Mouse (Mus musculus) A20 (cell line): ENCODE data around the gene Snap91.

ENCODE experiments used
- DNase-seq: peaks from one replicate; pipeline ENCODE4 v3.0.0-alpha.2; 2011; ENCODE audit warnings: low read depth, low spot score

The Snap91 gene

DNA sequence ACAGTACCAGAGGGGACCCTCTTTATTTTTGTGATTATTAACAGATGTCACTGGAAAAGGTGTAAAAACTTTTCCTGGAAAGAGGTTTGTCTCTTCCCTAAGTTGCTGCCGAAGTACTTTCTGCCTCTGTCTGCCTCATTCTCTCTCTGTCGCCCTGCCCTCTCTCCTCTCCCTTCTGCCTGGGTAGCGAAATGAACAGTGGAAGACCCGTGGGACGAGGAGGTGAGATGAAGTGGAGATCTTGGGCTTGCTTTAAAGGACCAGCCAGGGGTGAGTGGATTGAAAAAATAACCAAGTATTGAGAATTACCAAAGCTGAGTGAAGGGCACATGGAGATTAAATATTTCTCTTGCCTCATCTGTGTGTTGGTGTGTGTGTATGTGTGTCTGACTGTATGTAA is 136.4 kb downstream of the Snap91 start:
- DNase-seq, result no peak

DNA sequence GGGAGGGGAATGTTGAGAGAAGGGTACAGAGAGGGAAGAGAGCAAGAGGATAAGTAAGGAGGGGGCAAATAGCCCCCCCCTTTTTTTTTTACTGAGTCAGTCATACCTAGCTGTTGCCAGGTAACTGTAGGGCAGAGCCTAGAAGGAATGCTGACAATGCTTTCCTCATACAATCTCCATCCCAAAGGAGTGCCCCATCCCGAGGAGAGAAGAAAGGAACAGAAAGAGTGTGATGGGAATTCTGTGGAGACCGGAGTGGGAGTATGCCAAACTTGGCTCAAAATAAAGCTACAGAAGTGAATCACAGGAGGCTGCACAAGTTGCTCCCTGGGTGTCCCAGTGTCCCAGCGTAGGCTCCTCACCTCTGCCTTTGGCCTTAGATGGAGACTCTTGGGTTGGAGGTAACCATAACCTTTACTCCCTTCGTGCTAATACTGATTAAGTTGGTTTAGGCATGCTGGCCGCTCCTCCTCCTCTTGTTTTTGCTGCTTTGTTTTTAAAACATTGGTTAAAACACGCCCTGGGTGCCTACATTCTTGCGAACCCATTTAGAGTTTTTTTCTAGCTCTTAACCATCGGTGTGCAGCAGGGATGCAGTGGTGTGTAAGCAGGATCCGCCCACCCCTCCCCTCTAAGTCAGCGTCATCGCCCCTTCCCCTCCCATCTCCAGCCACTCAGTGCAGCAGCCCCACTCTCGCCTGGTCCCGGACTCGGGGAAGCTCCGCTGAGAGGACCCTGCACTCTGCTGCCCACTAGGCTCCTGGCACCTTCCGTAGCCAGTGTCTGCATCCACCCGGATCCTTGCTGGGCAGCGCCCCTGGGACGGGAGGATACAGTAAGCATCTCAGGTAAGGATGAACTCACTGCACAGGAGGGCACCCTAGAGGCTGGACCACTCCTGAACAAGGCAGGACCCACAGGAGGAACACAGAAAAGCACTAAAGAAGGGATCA is 137.2 kb downstream of the Snap91 start, which contains the start of gene Prss35:
Gene Prss35 (plus strand): TSS at position 691 of the 953 bp plus-strand sequence.
- no peak for DNase-seq

DNA sequence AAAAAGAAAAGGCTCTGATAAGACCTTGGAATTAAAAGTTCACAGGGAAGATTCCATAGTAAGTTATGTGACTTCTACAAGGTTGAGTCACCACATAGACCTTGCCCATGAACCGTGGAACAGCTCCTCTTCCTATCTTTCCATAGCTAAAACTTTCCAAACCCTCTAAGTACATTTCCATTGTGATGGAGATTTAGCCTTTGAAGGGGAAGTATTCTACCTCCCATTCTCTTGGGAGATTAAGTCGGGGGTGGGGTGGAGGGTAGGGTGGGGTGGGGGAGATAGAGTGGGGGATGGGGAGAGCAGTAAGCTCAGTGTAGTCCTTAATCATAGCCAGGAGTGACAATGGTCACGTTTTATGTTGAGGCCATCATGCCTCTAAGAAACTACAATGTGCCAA is 140.5 kb downstream of the Snap91 start:
- DNase-seq, result no peak

DNA sequence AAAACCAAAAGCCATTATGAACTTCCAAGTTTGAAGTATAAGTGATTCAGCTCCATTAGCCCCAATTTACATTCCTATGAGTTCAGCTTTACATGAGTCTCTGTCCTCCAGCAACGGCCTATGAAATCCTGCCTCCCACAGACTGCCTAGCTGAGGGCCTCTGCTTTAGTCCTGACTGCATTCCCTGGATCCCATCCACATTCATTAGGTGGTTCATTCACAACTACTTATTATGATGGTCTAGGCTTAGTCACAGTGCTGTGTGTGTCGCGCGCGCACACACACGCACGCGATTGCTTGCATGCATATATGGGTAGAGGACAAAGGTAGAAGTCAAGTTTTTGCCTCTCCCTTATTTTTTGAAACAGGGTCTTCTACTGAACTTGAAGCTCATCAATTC is 141.7 kb downstream of the Snap91 start:
- no peak for DNase-seq

DNA sequence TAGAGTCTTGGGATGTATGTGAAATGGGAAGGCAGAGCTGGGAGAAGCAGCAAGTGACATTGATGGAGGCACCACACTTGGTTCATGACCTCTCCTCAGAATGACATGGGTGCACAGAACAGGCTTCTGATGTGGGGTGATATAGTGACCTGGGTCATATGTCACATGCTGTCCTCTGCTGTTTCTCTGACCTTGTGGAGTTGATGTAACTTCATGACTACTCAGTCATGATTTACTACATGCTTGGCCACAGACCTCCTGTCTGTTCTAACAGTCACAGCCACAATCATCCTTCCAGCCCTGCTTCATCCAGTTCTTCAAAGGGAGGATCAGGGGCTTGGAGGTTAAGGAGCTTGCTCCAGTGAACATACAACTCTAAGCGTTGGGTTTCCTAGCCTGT is 142.4 kb downstream of the Snap91 start:
- no peak for DNase-seq

DNA sequence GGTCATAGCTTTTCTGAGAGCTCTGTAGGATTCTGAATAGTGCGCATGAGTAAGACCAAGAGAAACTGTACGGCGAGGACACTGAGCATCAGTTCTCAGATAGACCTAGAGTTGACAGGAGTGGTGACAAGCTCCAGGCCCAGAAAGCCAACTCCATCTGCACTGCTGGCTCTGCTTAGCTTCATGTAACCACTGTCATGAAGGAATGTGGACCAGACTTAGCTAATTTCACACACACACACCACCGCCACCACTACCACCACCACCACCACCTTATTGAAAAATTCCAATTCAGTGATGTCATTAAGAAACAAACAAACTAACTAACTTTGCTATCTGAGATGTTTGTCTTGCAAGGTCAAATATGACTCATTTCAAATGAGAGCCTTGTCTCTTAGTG is 143.5 kb downstream of the Snap91 start:
- no peak for DNase-seq

DNA sequence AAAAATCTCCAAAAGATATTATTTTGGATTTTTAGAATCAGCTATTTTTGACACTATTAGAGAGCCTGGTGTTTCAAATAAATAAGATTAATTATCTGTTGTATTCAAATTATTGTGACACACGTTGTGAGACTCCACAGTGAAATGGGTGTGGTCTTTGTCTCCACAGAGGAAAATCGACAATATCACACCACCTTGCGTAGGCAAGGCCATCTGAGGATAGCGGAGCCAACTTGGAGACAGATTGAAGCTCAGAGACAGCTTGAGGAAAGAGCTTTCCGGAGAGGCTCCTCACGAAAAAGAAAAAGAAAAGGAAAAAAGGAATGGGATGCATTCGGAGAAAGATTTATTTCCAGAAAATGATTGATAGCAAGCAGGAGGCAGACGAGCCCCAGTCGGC is 145.7 kb downstream of the Snap91 start:
- no peak for DNase-seq

DNA sequence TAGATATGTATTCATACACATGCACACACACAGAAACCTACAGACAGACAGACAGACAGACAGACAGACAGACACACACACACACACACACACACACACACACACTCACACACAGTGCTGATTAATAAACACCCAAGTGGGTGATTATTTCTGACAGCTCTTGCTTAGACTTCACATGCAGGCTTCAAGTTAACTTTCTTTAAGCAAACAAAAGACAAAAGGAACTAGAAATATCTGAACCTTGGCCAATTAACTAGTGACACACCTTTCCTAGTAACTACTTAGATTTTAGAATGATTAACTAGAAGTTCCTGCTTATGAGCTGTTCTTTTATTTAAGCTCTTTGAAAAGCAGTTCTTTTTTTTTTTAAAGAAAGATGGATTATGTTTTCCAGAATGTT is 146.1 kb downstream of the Snap91 start:
- DNase-seq, result no peak

DNA sequence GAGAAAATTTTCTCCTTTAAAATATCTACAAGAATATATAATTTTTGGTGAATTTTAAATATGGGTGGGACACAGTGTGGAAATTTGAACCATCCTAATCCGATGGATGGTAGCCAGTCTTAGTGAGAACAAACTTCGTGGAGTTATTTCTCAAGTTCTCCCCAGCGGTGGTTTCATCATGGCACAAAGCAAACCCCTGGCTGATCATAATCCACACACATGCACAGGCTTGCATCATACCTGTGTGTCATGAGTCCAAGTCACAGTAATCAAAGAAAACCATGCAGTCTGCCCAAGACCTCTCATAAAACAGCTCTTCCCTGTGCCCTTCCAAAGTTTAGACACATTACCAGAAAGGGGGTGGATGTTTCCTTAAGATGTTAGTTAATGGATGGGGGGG is 150.6 kb downstream of the Snap91 start:
- no peak for DNase-seq

DNA sequence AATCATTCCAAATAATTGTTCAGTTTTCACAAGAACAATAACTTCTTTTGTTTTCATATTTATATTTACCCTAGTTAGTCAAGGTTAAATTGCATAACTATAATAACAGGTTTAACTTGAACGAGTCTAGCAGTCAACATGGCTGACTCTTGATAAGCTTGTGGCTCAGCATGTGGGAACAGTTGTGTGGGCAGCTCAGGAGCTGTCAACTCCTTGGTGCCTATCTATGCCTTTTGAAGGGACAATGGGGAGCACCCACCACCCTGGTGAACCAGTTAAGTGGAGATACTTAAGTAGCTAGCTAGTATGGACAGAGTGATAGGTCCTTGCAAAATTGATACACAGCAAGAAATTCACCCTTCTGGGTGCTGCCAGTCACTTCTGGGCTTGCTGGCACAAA is 151.4 kb downstream of the Snap91 start:
- DNase-seq, result no peak

DNA sequence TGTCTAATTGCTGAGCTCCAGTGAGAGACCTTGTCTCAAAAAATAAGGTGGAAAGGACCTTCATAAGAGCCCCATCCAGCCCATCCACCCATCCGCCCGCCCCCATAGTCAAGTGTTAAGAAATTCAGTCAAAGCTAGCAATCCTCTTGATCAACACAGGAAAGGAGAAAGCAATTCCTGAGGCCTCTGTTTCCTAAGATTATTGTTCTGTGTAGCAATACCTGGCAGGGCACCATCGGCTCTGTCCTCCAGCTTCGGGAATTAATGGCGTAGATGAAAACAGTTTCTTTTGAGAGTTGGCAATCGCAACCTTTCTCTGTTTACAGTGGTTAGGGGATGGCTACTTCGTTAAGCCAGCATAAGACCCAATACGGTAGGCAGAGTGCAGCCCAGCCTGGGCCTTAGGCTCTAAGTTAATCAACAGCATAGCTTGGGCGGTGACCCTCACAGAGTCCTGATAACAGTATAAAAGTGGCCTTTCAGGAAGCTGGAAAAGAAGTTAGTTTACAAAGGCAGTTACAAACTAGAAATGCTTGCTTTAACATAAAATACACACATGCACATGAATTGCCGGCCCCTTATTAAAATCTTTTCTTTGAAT is 152.1 kb downstream of the Snap91 start:
- no peak for DNase-seq

DNA sequence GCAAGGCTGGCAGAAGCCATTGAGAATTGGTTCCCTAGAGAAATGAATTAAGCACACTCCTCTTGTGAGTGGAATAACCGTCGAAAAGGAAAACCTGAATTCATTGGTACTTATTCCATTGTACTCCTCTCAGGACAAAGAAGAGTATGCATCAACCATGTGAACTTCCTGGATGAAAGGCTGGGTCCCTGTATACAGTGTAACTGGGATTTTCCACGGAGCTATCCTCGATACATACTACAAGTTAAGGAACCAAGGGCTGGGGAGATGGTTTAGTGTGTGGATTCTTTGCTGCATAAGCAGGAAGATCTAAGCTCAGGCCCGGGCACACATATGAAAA is 154.1 kb downstream of the Snap91 start:
- DNase-seq, result no peak

DNA sequence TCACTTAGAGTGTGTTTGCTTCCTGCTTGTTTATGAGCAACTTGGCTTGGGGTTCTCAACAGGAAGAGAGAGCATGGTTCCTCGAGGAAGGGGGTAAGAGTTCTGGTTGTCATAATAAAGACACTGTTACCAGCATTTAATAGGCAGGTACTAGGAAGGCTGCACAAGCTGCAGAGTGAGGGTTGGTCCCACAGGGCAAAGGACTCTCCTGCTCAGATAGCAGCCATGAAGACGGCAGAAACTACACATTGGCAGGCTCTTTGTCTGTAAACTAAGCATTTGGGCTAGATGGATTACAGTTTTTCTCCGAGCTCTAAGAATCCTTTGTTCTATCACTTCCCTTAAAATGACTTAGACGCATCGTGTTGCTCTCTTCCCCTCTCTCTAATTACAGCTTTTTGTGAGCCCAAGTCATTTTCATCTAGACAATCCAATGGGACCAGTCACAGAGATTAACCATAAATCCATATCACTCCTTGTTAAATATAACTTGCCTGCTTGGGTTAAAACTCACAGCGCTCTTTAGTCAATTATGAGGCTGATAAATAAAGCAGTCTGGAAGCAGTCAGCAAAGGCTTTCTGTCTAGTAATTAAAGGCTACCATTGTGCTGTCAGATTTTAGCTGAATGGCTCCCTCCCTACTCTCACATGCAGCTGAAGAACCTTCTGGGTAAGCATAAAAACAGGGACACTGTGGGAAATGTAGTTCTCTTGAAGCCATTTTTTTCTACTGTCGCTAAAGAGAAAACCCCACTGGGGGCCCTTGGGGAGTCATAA is 154.7 kb downstream of the Snap91 start:
- DNase-seq, result no peak

DNA sequence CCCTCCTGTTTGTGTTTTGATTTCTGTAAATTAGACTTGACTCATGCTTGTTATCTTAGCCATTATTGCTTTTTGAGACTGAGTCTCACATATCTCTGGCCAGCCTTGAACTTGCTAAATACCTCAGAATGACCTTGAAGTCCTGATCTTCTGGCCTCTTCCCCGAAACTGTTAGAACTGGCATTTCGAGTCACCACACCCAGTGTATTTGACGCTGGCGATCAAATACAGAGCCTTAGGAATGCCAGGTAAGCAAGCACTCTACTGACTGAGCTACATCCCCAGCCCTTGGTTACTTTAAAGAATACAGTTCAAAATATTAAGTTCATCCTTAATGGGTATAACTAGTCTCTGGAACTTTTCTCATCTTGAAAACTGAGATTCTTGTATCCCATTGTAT is 155.4 kb downstream of the Snap91 start:
- no peak for DNase-seq

DNA sequence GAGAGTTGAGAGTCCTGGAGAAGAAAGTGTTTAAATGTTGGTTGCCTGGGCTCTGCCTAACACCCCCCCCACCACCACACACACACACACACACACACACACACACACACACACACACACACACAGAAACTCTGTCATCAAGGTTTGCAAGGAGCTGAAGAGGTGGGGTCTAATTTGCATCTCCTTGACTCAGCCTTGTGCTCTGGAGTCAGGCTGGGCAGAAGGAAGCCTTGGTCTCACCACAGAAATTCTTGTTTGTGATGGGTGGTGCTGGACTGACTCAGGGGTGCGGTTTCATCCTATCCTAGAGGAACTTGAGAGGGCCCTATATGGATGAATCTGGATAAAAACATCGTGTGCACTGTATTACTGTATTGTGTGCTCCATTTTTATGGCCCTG is 159.7 kb downstream of the Snap91 start:
- DNase-seq, result no peak

DNA sequence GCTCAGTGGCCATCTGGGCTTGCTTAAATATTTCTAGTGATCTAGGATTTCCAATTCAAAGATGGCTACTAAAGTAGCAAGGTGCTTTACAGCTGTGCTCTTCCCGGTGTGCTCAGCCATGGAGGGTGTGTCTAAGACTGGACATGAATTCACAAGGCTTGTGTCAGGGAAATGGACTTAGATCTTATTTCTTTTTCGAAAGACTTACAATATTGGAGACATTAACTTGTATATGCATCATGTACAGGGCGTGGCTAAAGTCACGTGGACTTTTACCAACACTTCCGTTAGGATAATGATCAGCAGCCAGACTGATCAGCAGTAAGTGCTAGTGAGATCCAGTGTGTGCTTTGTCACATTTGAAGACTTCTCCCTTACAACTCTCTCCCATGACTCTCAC is 160.2 kb downstream of the Snap91 start:
- no peak for DNase-seq

DNA sequence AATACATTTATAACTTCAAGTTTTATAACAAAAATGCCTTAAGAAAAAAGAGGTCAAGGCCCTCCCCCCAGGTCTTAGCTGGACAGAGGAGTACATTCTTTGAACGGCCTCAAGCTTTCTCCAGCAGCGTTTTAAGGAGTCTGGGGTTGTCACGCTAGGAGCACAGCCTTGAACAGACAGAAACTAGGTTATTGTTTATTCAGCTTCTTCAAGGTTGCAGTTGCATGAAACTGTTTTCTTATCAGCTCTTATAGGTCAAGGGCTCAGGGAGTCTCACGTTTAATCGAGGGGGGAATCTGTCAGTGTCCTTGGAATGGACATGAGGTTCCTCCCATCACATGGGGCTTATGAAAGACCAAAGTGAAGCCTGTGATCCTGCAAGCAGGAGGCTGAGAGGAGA is 163.3 kb downstream of the Snap91 start:
- DNase-seq, result no peak

DNA sequence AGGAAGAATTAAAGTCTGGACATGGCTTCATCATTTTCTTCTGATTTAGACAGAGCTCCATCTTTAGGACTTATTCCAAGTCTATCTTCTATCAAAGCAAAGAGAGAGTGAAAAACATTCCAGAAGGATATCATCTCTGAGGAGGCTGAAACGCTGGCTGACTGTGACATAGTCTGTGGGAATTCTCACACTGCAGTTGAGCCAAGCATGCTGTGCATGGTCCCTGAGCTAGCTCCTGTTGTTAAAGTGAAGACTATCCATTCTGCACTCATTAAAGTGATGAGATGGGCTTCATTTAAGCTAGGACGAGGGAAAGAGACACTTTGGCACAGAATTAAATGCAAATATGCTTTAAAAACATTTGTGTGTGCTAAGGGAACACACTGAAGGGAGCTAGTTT is 163.9 kb downstream of the Snap91 start:
- no peak for DNase-seq
